Mouse (Mus musculus) skeletal muscle tissue, adult 2 months (tissue): ENCODE data around the gene Vps4b.

Source experiments
- DNase-seq: peaks from one replicate; pipeline ENCODE4 v3.0.0-alpha.2; 2012; ENCODE audit warnings: low read depth, low spot score

Vps4b gene

GRCm38 (mm10) chr1:106796542-106796924, at the start of gene Vps4b:
Gene Vps4b (minus strand): TSS chr1:106796728.
- DNase-seq, result peak; percentile 92

GRCm38 (mm10) chr1:106828784-106829183, 32.3 kb upstream of the Vps4b start:
- no peak for DNase-seq

DNA sequence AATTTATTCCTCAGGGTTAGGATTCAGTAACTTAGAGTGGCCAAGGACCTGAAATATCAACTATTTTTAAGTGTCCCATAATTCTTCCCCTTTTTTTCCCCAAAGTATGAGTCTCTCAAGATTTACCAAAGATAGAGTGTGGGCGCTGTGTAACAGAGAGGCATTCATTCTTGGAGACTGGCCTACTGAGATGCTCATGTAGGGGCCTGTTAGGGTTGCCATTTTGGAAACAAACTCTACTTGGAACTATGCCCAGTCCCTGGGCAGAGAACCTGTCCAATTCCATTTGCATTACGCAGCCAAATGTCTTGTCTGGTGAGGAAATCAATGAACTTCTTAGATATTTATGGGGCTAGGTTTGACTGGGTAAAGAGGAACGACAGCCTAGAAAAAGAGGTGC, 25.8 kb upstream of the Vps4b start:
- peak; percentile 40 for DNase-seq

DNA sequence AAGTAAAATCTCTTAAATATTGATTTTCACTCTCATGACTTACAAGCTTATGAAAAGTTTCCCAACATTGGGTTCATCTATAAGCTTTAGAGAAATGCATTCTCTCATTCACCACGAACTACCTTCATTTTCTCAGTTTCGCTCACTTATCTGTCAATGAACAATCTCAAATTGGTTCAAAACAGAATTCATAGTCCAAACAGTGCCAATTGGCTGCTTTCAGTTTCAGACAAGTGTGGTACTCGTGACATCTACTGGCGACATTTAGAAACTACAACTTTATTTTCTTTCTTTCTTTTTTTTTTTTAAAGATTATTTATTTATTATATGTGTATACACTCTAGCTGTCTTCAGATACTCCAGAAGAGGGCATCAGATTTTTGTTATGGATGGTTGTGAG, 21.8 kb upstream of the Vps4b start:
- no peak for DNase-seq

DNA sequence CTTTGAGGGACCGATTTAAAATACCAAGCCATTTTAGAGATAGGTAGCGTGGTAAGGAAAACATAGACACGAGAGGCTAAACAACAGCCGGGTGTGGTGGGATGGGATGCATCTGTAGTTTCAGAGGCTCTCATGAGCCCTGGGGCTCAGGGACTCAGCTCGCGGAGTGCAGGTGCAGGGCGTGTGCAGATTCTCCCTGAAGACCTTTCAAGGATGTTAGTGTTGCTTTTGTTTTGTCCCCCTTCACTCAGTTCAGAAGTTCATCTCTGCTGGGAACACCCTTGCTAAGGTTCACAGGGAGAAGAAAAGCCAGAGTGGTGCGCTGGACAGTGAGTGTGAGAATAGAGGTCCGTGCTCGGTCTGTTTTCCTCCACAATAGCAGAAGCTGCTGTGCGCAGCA, 20.2 kb upstream of the Vps4b start:
- DNase-seq, result no peak

DNA sequence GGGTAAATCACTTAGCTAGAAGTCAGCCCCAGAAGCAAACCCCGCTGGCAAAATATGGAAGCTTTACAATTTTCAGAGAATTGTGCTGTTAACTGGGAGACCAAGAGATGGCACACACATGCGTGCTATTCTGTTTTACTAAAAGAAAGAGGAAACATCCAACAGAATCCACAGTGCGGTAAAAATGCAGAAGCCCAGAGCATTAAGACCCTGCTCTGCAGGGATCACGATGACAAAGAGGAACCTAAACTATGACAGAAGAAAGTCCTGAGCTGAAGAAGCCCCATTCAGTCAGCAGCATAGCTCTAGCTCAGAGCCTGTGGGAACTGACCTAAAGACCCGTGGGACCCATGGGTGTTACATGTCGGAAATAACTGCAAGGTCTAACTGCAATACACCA, 18.7 kb upstream of the Vps4b start:
- no peak for DNase-seq

- DNase-seq, result no peak
These were observed 18.3 kb upstream of the Vps4b start for GRCm38 (mm10) chr1:106814864-106815263.

DNA sequence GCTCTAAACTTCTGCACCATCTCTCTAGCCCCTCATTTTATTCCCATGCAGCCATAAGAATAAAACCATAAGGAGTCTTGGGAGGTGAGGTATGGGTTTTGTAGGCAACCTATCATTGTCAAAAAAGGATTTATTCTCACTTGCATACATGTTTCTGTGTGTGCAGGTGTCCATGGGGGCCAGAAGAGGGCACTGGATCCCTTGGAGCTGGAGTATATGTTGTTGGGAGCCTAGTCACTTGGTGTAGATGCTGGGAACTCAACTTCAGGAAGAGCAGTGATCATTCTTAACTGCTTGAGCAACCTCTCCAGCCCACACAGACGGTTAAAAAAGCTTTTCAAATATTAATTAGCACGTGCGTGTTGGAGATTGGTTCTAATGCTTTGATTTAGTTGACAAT, 3.4 kb upstream of the Vps4b start:
- no peak for DNase-seq

DNA sequence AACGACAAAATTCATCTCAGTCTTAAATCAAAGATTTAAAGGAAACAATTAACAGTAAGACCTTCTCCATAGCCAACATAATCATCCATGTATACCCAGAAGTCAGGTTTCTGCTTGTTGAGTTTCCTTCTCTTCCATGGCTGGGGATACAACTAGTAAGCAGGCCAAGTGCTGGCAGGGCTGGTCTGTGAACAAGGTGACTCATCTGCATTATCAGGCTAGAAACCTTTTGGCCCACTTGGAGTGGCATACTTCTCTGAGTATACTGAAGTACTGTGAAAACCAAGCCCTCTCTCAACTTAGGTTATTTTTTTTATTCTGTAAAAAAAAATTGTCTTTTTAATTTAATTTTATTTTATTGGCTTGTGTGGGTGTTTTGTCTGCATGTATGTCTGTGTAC, 2.9 kb upstream of the Vps4b start:
- DNase-seq, result no peak

DNA sequence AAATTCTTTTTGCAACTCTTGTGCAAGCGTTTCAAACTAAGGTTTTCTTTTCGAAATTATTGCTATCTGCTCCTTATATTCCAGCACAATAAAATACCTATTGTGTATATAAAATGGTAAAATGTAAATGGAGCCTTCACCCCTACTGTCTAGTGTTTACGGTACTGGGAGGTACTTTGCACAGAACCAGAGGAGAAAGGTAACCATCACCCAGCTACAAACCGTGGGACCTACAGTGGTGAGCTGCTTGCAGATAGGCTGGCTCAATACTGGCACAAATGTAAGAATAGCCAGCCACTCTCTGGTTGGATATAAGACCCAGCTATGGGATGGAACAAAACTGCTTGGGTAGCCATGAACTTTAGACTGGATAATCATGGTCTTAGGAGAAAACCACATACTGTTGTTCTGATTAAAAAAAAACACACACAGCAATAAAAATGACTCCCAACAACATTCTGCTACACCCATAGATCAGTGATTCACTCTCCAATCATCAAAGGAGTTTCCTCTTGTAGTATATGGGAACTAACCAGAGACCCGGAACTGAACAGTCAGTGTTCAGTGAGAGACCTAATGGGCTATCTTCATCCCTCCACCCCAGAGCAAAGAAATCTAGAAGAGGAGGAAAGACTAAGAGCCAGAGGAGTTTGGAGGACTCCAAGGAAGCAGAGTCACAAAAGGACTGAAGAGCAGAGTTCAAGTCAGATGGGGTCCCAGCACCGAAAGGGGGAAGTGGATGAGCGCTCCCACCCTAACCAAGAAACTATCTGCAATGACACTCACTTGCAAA, 655 bp upstream of the Vps4b start:
- DNase-seq, result no peak

DNA sequence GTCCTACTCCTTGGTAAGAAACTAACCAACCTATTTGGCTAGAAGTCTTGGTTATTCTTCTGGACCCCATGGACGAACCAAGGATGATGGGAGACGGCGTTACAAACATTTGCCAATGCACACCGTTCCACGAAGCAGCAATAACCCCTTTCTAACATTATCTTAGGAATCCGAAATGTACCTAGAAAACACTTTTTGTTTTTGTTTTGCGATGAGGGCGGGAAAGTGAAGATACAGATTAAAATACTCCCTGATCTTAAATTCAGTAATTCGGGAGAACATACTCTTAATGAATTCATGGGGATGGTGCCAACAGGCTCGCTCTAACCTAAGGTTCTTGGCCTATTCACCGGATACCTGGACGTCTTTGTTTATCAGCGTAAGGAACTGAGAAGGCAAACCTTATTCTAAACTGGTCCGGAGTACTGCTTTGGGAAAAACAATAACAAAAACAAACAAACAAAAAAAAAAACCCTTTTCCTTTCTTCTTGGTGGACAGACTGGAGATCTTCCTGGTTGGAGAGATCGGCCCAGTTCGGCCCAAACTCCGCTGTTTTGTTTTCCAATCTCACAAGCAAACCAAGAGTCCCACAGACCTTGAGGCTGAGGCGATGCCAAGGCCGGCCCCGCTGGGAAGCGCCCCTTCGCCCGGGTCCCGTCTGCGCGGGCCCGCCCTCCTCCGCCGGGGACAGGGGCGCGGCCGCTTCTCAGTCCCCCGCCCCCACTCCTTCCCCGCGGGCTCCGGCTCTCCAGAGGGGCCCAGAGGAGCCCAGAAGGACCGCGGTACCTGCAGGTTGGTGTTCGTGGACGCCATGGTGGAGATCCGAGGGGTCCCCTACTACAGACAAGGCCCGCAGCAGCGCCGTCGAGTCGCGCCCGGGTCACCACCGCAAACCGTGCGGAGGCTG, 640 bp downstream of the Vps4b start:
- peak; percentile 10 for DNase-seq

GRCm38 (mm10) chr1:106774896-106775295, 21.6 kb downstream of the Vps4b start:
- DNase-seq, result no peak

DNA sequence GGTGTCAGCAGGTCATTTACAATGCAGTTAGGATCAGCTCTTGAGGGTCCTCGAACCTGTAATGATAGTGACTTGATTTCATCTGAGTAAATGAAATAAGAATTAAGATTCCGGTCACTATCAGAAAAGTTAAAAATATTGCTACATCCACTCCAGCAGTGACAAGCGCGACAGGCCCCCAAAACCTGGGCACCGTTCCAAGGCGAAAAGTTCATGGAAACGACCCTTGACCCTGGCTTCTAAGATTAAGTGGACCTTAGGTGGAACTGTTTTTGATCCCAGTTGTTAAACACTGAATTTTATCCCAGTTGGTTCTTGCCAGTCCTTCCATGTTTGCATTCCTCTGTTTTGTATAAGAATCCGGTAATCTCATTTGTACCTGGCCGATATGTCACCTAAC, 22.4 kb downstream of the Vps4b start:
- DNase-seq, result no peak

- DNase-seq, result no peak
These were observed 27.8 kb downstream of the Vps4b start for GRCm38 (mm10) chr1:106768773-106769172.

DNA sequence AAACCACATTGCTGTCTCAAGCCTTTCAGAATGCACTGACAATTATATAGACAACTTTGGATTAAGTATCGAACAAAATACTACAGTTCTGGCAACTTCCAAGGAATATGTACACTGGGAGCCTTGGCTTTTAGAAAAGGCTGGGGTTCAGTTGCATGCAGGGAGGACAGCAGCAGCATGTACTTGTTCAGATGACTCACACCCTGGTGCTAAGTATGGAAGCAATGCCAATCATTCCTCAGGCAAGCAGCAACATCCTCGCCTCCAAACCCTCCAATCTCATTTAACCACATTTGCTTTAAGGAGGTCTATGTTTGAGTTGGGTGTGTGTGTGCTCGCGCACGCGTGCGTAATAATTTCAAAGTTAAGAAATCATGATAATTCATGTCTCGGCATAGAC, 30.8 kb downstream of the Vps4b start:
- DNase-seq, result no peak

DNA sequence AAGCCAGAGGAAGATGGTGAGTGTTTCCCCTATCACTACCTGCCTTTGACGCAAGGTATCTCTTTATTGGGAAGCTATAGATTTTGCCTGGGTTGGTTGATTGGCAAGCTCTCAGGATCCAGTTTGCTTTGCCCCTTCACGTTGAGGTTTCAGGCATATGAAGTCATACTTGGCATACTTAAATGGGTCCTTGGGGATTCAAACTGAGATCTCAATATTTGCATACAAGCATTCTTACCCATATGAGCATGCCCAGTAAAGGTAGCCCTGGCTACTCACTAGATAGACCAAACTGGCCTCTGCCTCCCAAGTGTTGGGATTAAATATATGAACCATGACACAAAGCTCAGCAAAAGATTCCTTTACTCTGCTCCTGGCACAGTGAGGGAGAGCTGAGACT, 31.7 kb downstream of the Vps4b start:
- DNase-seq, result no peak

DNA sequence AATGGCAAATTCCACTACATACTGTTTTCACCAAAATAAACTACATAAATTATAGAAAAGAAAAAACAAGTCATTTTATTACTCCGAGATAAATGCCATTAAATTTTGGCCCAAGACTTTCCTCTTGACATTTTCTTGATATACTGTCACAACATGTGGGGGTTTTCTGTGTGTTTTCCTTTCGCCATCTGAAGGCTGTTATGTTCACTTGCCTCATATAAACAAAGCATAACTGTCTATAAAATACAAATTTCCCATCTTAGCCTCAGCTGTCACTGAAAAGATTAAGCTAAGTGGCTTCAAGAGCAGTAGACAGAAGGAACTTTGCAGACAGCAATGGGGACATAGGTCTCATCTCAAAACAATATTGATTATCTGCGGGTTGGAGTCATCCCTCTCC, 32.2 kb downstream of the Vps4b start:
- DNase-seq, result no peak

- DNase-seq, result no peak
These were observed 35.8 kb downstream of the Vps4b start for GRCm38 (mm10) chr1:106760750-106761149.

DNA sequence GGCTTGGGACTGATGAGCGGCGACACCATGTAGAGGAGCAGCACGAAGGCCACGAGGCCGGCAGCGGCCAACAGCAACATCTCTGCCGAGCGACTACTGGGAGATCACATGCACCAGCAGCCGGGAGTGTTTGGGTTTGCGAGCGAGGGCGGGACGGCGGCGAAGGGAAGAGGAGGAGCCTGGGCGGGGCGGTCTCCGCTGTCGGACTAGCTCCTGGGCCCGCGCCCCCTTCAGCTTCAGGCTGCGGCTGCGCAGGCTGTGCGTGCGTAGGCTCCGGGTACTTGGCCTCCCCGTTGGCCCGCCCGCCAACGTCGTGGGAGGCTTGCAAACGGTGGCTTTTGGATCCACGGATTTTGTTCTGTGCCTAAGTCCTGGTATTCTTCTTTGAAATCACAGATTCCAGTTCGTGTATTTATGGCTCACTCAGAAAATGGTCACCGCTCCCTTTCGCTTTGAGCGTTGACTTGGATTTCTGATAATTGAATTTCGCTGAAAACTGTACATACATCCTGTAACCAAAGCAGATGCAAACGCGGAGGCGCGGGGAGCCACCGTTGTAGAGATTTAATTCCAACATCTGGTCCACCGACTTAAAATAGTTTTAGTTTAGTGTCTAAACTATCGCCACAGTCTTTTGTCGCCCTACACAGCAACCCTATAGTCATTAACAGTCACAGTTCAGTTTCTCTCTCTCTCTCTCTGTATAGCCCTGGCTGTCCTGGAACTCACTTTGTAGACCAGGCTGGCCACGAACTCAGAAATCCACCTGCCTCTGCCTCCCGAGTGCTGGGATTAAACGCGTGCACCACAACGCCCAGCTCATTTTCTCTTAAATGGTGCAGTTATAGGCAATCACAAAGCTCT, 36.7 kb downstream of the Vps4b start, which contains the start of gene Kdsr:
TSS of gene Kdsr (minus strand) at position 156 of the 864 bp plus-strand sequence.
- peak; percentile 95 for DNase-seq

DNA sequence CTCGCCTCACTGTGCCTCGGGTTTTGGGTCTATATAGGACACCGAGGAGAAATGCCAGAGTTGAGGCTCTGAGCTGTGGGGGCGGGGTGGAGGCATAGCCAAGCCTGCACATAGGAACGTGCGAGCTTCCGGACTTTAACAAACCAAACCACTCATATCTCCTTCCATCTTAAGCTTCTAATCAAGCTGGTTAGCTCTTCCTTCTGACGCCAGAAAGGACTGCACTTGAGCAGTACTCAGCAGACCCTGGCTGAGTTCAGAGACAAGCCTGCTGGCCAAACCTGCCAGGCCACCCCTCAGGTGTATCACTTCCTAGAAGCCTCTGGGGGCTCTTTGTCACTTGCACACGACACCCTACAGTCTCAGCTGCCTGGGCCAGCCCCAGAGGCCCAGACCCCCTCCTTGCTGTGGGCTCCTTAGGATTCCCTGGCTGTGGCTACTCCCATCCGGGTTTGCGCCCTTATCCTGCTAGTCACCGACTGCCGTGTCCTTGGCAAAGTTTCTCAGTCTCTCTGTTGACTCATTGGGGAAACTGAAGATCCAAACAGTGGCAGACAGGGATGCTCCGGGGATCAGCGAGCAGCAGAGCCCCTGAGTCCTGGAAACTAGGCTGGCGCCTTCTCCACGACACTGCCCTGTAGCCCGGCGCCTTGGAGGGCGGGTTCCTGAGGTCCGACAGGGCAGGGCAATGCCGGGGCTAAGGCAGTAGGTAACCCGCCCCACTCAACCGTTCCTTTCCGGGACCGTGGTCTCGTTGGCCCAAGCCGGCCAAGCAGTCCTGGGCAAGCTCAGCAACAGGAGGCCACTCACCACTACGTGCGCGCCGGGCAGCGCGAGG, 37.6 kb downstream of the Vps4b start:
- peak; percentile 21 for DNase-seq

- no peak for DNase-seq
These were observed 39.9 kb downstream of the Vps4b start for GRCm38 (mm10) chr1:106756633-106757032.
